Mouse (Mus musculus) lung, embryonic 15.5 days (tissue): ENCODE measurements around the gene Dcaf6. TPM values are rescaled to one million over a fixed set of nuclear protein-coding genes. Genes with fewer than 3 reads are reported as not detected.

ENCODE experiments used
- ATAC-seq: fragments of 200-750 bp; cut with Nextera tagmentation; 2 replicates; pipeline ENCODE4 v1.8.0; 2017; ENCODE audit warnings: moderate number of reproducible peaks, borderline replicate concordance; ENCODE audit not compliant: low FRiP score, low TSS enrichment; ENCODE audit errors: extremely low read depth
- H3K27ac ChIP-seq: fragments of 300-500 bp; sonication (generic); 2 replicates; pipeline ENCODE4 v1.5.1; 2015; ENCODE audit warnings: moderate library complexity, mild to moderate bottlenecking, inconsistent platforms
- H3K27me3 ChIP-seq: fragments of 300-500 bp; sonication (generic); 2 replicates; pipeline ENCODE4 v1.6.1; 2015; ENCODE audit warnings: inconsistent platforms
- H3K36me3 ChIP-seq: fragments of 300-500 bp; sonication (generic); 2 replicates; pipeline ENCODE4 v1.6.1; 2015; ENCODE audit warnings: inconsistent platforms
- H3K4me1 ChIP-seq: fragments of 300-500 bp; sonication (generic); 2 replicates; pipeline ENCODE4 v1.6.1; 2015; ENCODE audit warnings: inconsistent platforms
- H3K4me2 ChIP-seq: fragments of 300-500 bp; sonication (generic); 2 replicates; pipeline ENCODE4 v1.6.1; 2015; ENCODE audit warnings: inconsistent platforms, mild to moderate bottlenecking, moderate library complexity
- H3K4me3 ChIP-seq: fragments of 300-500 bp; sonication (generic); 2 replicates; pipeline ENCODE4 v1.5.1; 2015; ENCODE audit warnings: mild to moderate bottlenecking, inconsistent platforms
- H3K9ac ChIP-seq: fragments of 300-500 bp; sonication (generic); 2 replicates; pipeline ENCODE4 v1.6.1; 2015; ENCODE audit warnings: inconsistent platforms
- H3K9me3 ChIP-seq: fragments of 300-500 bp; sonication (generic); 2 replicates; pipeline ENCODE4 v1.6.1; 2016; ENCODE audit warnings: inconsistent platforms
- WGBS: fragments of 180-500 bp; shearing (Covaris S2); methylation state at CpG from one replicate; pipeline ENCODE4 v1.1.7; 2015; 5-methylcytosine and 5-hydroxymethylcytosine counted together
- polyA plus RNA-seq: library from polyadenylated mRNA; unstranded; fragments of >200 nt; fragmentation: Nextera tagmentation; extraction: Ambion mirVana; gene quantifications from 2 replicates; pipeline ENCODE4 v1.2.1, GENCODE M21; 2015

Dcaf6 gene
- polyA plus RNA-seq, 1 experiment from 2014 or later: 13.5 TPM

GRCm38 (mm10) chr1:165284096-165284495, 176.2 kb downstream of the Dcaf6 start:
- H3K9ac ChIP-seq: no peak overlapping the region
- 58% methylated on average over 7 of the region's 7 CpGs for WGBS
- no peak overlapping the region for H3K4me3 ChIP-seq
- no peak for ATAC-seq
- H3K4me2 ChIP-seq: no peak overlapping the region
- H3K27ac ChIP-seq: no peak overlapping the region
- no peaks in the 10 kb centered on the region for H3K27me3 ChIP-seq
- H3K4me1 ChIP-seq: peaks cover 26% of the 10 kb centered on the region
- H3K36me3 ChIP-seq: no peaks in the 10 kb centered on the region
- H3K9me3 ChIP-seq: no peaks in the 10 kb centered on the region

DNA sequence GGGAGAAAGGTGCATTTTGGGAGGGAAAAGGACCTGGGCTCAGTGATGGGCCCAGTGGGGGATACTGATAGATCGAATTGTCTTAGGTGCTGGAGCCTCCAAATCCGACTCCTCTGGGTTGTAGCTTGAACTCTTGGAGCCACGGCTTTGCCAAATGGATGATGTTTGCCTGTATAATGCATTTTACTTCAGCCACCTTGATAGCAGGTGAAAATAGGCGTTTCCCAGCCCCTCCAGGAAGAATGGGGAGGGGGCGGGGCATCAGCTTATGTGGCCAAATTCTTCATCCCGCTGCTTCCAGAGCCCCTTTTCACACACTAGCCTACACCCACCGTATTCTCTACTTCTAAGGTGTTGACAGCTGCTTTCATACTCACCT, 177.3 kb downstream of the Dcaf6 start:
- no peaks in the 10 kb centered on the region for H3K36me3 ChIP-seq
- H3K4me2 ChIP-seq: peak overlapping the region; percentile 93
- no peaks in the 10 kb centered on the region for H3K27me3 ChIP-seq
- WGBS: 12% methylated on average over 7 of the region's 7 CpGs
- H3K4me3 ChIP-seq: peak overlapping the region; percentile 78
- peaks cover 26% of the 10 kb centered on the region for H3K4me1 ChIP-seq
- no peaks in the 10 kb centered on the region for H3K9me3 ChIP-seq
- H3K9ac ChIP-seq: peak overlapping the region; percentile 65; the same call in 1 of the 2 replicates
- no peak for ATAC-seq
- no peak overlapping the region for H3K27ac ChIP-seq

GRCm38 (mm10) chr1:165282222-165282966, 177.9 kb downstream of the Dcaf6 start:
- under 1% methylated on average over 35 of the region's 35 CpGs for WGBS
- no peaks in the 10 kb centered on the region for H3K36me3 ChIP-seq
- no peaks in the 10 kb centered on the region for H3K9me3 ChIP-seq
- H3K27me3 ChIP-seq: no peaks in the 10 kb centered on the region
- peak; percentile 49 for ATAC-seq
- peak overlapping the region; percentile 85 for H3K27ac ChIP-seq
- peak overlapping the region; percentile 65 for H3K9ac ChIP-seq
- peak overlapping the region; percentile 93 for H3K4me2 ChIP-seq
- H3K4me1 ChIP-seq: peaks cover 26% of the 10 kb centered on the region
- peak overlapping the region; percentile 78 for H3K4me3 ChIP-seq

DNA sequence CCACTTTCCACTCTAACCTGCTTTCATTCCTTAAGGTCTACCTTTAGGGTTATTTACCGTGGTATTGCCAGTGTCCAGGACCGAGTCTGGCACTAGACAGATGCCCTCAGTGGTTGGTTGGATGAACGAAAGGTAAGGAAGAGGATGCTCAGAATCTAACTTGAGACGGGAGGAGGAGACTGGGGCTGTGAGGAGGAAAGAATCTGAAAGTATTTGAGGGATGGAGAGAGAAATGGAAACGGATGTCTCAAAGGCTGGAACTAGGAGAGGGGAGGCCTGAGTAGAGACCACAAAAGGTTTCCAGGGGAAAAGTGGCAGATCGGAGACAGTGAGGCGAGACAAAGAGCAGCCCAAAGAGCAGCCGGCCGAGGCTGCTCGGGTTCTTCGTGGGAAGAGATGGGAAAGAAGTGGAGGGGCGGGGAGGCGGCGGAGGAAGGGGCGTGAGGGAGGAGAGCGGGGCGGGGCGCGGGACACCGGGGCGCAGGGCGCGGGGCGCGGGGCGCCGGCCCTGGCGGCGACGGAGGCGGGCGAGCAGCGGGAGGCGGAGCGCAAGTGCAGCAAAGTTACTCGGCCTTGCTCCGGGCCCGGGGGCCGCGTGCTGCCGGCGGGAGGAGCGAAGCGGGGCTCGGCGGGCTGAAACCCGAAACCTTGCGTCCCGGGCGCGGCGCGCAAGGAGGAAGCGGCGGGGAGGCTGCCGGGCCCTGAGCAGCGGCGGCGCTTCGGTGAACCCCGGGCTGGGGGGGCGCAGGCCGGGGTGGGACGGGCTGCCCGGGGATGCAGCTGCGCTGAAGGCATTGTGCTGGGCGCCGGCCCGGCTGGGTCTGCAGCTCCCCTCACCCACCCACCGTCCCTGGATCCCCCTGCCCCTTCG, 178.7 kb downstream of the Dcaf6 start:
- 1% methylated on average over 50 of the region's 71 CpGs for WGBS
- Histone ChIP-seq H3K27ac (peak overlapping the region; percentile 85), H3K36me3 (no peaks in the 10 kb centered on the region), H3K27me3 (no peaks in the 10 kb centered on the region), H3K4me3 (peak overlapping the region; percentile 78), H3K9ac (peak overlapping the region; percentile 65), H3K4me2 (peak overlapping the region; percentile 93), H3K4me1 (peaks cover 26% of the 10 kb centered on the region), H3K9me3 (no peaks in the 10 kb centered on the region)
- peak; percentile 90 for ATAC-seq

- peaks cover 26% of the 10 kb centered on the region for H3K4me1 ChIP-seq
- H3K27ac ChIP-seq: no peak overlapping the region; the same call in 1 of the 2 replicates
- H3K4me2 ChIP-seq: peak overlapping the region; percentile 93
- no peaks in the 10 kb centered on the region for H3K9me3 ChIP-seq
- H3K27me3 ChIP-seq: no peaks in the 10 kb centered on the region
- ATAC-seq: no peak
- WGBS: 38% methylated on average over 10 of the region's 10 CpGs
- peak overlapping the region; percentile 78 for H3K4me3 ChIP-seq
- peak overlapping the region; percentile 65; the same call in 1 of the 2 replicates for H3K9ac ChIP-seq
- H3K36me3 ChIP-seq: no peaks in the 10 kb centered on the region
Measured at GRCm38 (mm10) chr1:165280741-165281140, 179.5 kb downstream of the Dcaf6 start.

Other genes starting within 250 kb of the Dcaf6 start
- gene Tiprl, start 223.5 kb downstream of the Dcaf6 start, polyA plus RNA-seq: 102 and 104 TPM in 2 replicates
- gene Gpr161, start 164.7 kb downstream of the Dcaf6 start, polyA plus RNA-seq: 0.84 and 0.89 TPM in 2 replicates
- 120 and 130 TPM in 2 replicates for gene Mpc2, start 162 bp upstream of the Dcaf6 start, polyA plus RNA-seq
- gene Adcy10, start 24.7 kb upstream of the Dcaf6 start, polyA plus RNA-seq: 0.08 TPM in 1 of 2 replicates, not detected in the other
- gene Mpzl1, start 174.1 kb upstream of the Dcaf6 start, polyA plus RNA-seq: 193 and 203 TPM in 2 replicates
- gene Rcsd1, start 249.3 kb upstream of the Dcaf6 start, polyA plus RNA-seq: 37.8 and 42.8 TPM in 2 replicates